In the genomic region with DNA sequence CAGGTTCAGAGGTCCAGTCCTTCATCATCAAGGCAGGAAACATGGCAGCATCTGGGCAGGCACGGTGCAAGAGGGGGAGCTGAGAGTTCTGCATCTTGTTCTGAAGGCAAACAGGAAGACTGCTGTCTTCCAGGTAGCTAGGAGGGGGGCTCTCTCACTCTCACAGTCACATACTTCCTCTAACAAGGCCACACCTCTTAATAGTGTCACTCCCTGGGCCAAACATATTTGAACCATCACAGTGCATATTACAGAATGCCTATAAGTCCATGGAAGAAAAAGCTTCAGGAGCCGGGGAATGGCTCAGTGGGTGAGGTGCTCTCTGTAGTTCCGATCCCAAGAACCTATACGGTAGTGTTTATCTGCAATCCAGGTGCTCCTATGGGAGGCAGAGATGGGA, we compare ENCODE assay signal across 14 mouse cellular contexts. TPM values are rescaled to one million over a fixed set of nuclear protein-coding genes. Genes with fewer than 3 reads are reported as not detected.
DNase-seq lines count a peak whose midpoint lies in the region; ATAC-seq lines count a peak whose summit lies in the region.
"Had no signal": no experiment of that assay in that cellular context is flagged by ENCODE, and none has a peak within 500 bp of the region (broad histone marks: within the 10 kb centered on the region; RNA-seq: fewer than 3 reads in every experiment).

No protein-coding gene starts in this region.

- WGBS in kidney, embryonic 16.5 days, result 71% methylated on average over 4 of the region's 4 CpGs
- 80% methylated on average over 4 of the region's 4 CpGs for WGBS in embryonic facial prominence, embryonic 12.5 days
- WGBS in limb, embryonic 10.5 days, result 81% methylated on average over 4 of the region's 4 CpGs

- no peak overlapping the region for H3K27ac ChIP-seq in kidney, embryonic 16.5 days (ENCODE audit: low read length)
- H3K27ac ChIP-seq in embryonic facial prominence, embryonic 12.5 days, result no peak overlapping the region
- H3K27ac ChIP-seq in limb, embryonic 10.5 days, result peak overlapping the region; percentile 47; the same call in 1 of the 2 replicates
- H3K27ac ChIP-seq: embryonic facial prominence, embryonic 15.5 days; liver, embryonic 13.5 days; neural tube, embryonic 12.5 days had no signal

- no peaks in the 10 kb centered on the region for H3K9me3 ChIP-seq in kidney, embryonic 16.5 days (ENCODE audit: low read length)
- no peaks in the 10 kb centered on the region for H3K9me3 ChIP-seq in embryonic facial prominence, embryonic 12.5 days
- H3K9me3 ChIP-seq in limb, embryonic 10.5 days (replicated peaks), result no peaks in the 10 kb centered on the region
- H3K9me3 ChIP-seq: embryonic facial prominence, embryonic 15.5 days; liver, embryonic 13.5 days; neural tube, embryonic 12.5 days had no signal

- DNase-seq in kidney, adult 11 months, result no peak
- DNase-seq in CD4-positive, CD25-positive, alpha-beta regulatory T cell, adult 2 months (ENCODE audit: low read depth, low spot score), result peak; percentile 65
- no peak for DNase-seq in limb, embryonic 10.5 days (ENCODE audit: low spot score)
- no peak for DNase-seq in lung, postnatal 36 days
- no peak for DNase-seq in lung, postnatal 10 days
- no peak for DNase-seq in left cerebral cortex, postnatal 36 days (ENCODE audit: low spot score in 2 of 2)
- DNase-seq: cerebellum, adult 9-11 months; kidney, adult 9 months; liver, embryonic 13.5 days; right cerebral cortex, postnatal 14 days had no signal

- peaks cover 7% of the 10 kb centered on the region for H3K4me1 ChIP-seq in kidney, embryonic 16.5 days (ENCODE audit: insufficient read depth, low read length)
- peaks cover 8% of the 10 kb centered on the region; the same call in 1 of the 2 replicates for H3K4me1 ChIP-seq in embryonic facial prominence, embryonic 12.5 days
- peaks cover 28% of the 10 kb centered on the region for H3K4me1 ChIP-seq in limb, embryonic 10.5 days

- ATAC-seq in kidney, embryonic 16.5 days (ENCODE audit: low FRiP score, low TSS enrichment), result no peak
- ATAC-seq in embryonic facial prominence, embryonic 12.5 days (ENCODE audit: insufficient number of reproducible peaks, insufficient read depth, low FRiP score, low TSS enrichment), result no peak

- peak overlapping the region; percentile 46; the same call in 1 of the 2 replicates for H3K4me2 ChIP-seq in kidney, embryonic 16.5 days (replicated peaks; ENCODE audit: low read depth, low read length)
- H3K4me2 ChIP-seq in embryonic facial prominence, embryonic 12.5 days (replicated peaks), result 0 out of 2 replicates have a peak overlapping the region, but pooled peaks have one; percentile 16
- H3K4me2 ChIP-seq: liver, embryonic 13.5 days had no signal

- H3K4me3 ChIP-seq in kidney, embryonic 16.5 days (ENCODE audit: low read length), result no peak overlapping the region
- no peak overlapping the region for H3K4me3 ChIP-seq in embryonic facial prominence, embryonic 12.5 days
- no peak overlapping the region for H3K4me3 ChIP-seq in limb, embryonic 10.5 days
- H3K4me3 ChIP-seq: embryonic facial prominence, embryonic 15.5 days; liver, embryonic 13.5 days; neural tube, embryonic 12.5 days had no signal

- H3K9ac ChIP-seq in kidney, embryonic 16.5 days (replicated peaks; ENCODE audit: low read length), result no peak overlapping the region
- H3K9ac ChIP-seq in embryonic facial prominence, embryonic 12.5 days, result peak overlapping the region; percentile 12; the same call in 1 of the 2 replicates
- H3K9ac ChIP-seq: embryonic facial prominence, embryonic 15.5 days; liver, embryonic 13.5 days; neural tube, embryonic 12.5 days had no signal

- peaks cover 2% of the 10 kb centered on the region; the same call in 1 of the 2 replicates for H3K27me3 ChIP-seq in kidney, embryonic 16.5 days (ENCODE audit: insufficient read depth, low read length)
- no peaks in the 10 kb centered on the region for H3K27me3 ChIP-seq in embryonic facial prominence, embryonic 12.5 days
- H3K27me3 ChIP-seq in limb, embryonic 10.5 days (ENCODE audit: low read depth, poor library complexity, severe bottlenecking), result no peaks in the 10 kb centered on the region
- H3K27me3 ChIP-seq: embryonic facial prominence, embryonic 15.5 days; neural tube, embryonic 12.5 days had no signal

- no peaks in the 10 kb centered on the region for H3K36me3 ChIP-seq in kidney, embryonic 16.5 days (ENCODE audit: insufficient read depth, low read length)
- no peaks in the 10 kb centered on the region for H3K36me3 ChIP-seq in embryonic facial prominence, embryonic 12.5 days
- H3K36me3 ChIP-seq in limb, embryonic 10.5 days, result no peaks in the 10 kb centered on the region
- H3K36me3 ChIP-seq: embryonic facial prominence, embryonic 15.5 days; liver, embryonic 13.5 days; neural tube, embryonic 12.5 days had no signal

- intact Hi-C loops in left cerebral cortex, postnatal 36 days (cut with DNase I), result no loop called here

RNA-seq across cellular contexts. Expression of gene Sipa1l1, which starts 3.5 kb away (rescaled TPM):
- polyA plus RNA-seq in kidney, embryonic 16.5 days (2015; fragmentation: Nextera tagmentation; extraction: Ambion mirVana), result 37.3 and 42.3 TPM in 2 replicates
- 37.7 and 41.3 TPM in 2 replicates for polyA plus RNA-seq in embryonic facial prominence, embryonic 12.5 days (2016; fragmentation: Nextera tagmentation; extraction: Ambion mirVana)
- 28.3 and 37.0 TPM in 2 replicates for polyA plus RNA-seq in limb, embryonic 10.5 days (2016; fragmentation: Nextera tagmentation; extraction: Ambion mirVana)
- 100 to 1,000 TPM; 242 to 306 TPM for total RNA-seq in left cerebral cortex, postnatal 36 days (2021)
